Mouse (Mus musculus) intestine, embryonic 14.5 days (tissue): Measurements from ENCODE around the gene Rps3a1. TPM values are rescaled to one million over a fixed set of nuclear protein-coding genes. Genes with fewer than 3 reads are reported as not detected.

Experiments used
- ATAC-seq: fragments of 200-750 bp; cut with Nextera tagmentation; replicated peaks from 2 replicates; pipeline ENCODE4 v1.8.0; 2017; ENCODE audit warnings: low read depth, moderate number of reproducible peaks, moderate TSS enrichment, moderate library complexity; ENCODE audit not compliant: low FRiP score, low TSS enrichment
- DNase-seq: peaks from one replicate; pipeline ENCODE4 v3.0.0-alpha.2; 2018; ENCODE audit warnings: low spot score
- H3K27ac ChIP-seq: fragments of 300-500 bp; sonication (generic); 2 replicates; pipeline ENCODE4 v1.5.1; 2014; ENCODE audit warnings: low read depth, mild to moderate bottlenecking, control low read depth
- H3K27me3 ChIP-seq: fragments of 300-500 bp; sonication (generic); replicated peaks from 2 replicates; pipeline ENCODE4 v1.6.1; 2014; ENCODE audit warnings: low read length, control low read depth; ENCODE audit not compliant: control insufficient read depth, insufficient read depth
- H3K36me3 ChIP-seq: fragments of 300-500 bp; sonication (generic); 2 replicates; pipeline ENCODE4 v1.6.1; 2014; ENCODE audit warnings: low read length, control low read depth; ENCODE audit not compliant: control insufficient read depth, insufficient read depth
- H3K4me1 ChIP-seq: fragments of 300-500 bp; sonication (generic); replicated peaks from 2 replicates; pipeline ENCODE4 v1.6.1; 2014; ENCODE audit warnings: low read length, control low read depth, mixed read lengths; ENCODE audit not compliant: control insufficient read depth, insufficient read depth
- H3K4me2 ChIP-seq: fragments of 300-500 bp; sonication (generic); 2 replicates; pipeline ENCODE4 v1.6.1; 2014; ENCODE audit warnings: low read length
- H3K4me3 ChIP-seq: fragments of 300-500 bp; sonication (generic); 2 replicates; pipeline ENCODE4 v1.5.1; 2014; ENCODE audit warnings: low read depth, low read length, control low read depth, mixed read lengths
- H3K9ac ChIP-seq: fragments of 300-500 bp; sonication (generic); 2 replicates; pipeline ENCODE4 v1.6.1; 2014; ENCODE audit warnings: mild to moderate bottlenecking, low read length
- H3K9me3 ChIP-seq: fragments of 300-500 bp; sonication (generic); 2 replicates; pipeline ENCODE4 v1.6.1; 2016; ENCODE audit warnings: low read length, control low read depth; ENCODE audit not compliant: control insufficient read depth
- WGBS: fragments of 180-500 bp; shearing (Covaris S2); extraction: QIAGEN DNeasy Blood & Tissue Kit; methylation state at CpG from one replicate; pipeline ENCODE4 v1.1.7; 2014; 5-methylcytosine and 5-hydroxymethylcytosine counted together
- polyA plus RNA-seq: library from polyadenylated mRNA; unstranded; fragments of >200 nt; fragmentation: Nextera tagmentation; extraction: Ambion mirVana; gene quantifications from 2 replicates; pipeline ENCODE4 v1.2.1, GENCODE M21; 2014

Rps3a1 gene
- polyA plus RNA-seq = 1,532 and 1,540 TPM in 2 replicates

DNA sequence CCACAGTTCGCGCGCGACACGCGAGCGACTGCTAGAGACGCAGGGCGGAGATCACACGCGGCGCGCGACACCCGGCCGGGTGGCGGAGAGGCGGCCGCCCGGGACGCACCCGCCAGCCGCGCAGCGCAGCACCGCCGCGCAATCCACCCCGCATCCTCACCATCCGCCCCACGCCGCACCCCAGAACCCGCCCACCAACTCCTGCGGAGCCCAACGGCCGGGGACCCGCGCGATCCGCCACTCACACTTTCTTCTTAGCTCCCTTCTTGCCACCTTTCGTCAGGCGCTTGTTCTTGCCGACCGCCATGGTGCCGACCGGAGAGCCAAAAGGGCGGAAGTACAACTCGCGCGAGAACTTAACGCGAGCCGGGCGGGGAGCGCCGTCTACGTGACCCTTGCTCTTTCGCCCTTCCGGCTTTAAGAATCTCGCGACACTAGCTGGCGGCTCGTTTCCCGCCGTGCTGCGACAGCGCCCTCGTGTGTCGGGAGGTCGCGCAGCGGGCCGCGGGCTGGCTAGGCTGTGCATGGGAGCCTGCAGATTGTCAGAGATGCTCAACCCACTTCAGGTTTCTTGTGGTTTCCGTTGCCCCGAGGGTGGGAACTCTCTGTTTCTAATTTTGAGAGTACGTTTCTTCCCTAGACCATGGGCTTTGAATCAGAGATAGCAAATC, at the start of gene Rps3a1:
Rps3a1 (minus strand) TSS at position 440 of the 671 bp plus-strand sequence.
- Histone ChIP-seq H3K4me3 (peak within 1 kb of the TSS; percentile 86), H3K27me3 (no peaks in the 10 kb centered on the region), H3K4me2 (peak within 1 kb of the TSS; percentile 81), H3K4me1 (peaks cover 15% of the 10 kb centered on the region), H3K36me3 (peaks cover 40% of the 10 kb centered on the region), H3K9ac (peak within 1 kb of the TSS; percentile 99), H3K27ac (peak within 1 kb of the TSS; percentile 89), H3K9me3 (no peaks in the 10 kb centered on the region)
- ATAC-seq (peak; percentile 95), DNase-seq (peak; percentile 100)
- WGBS = under 1% methylated on average over 72 of the region's 77 CpGs

- no peak overlapping the region for H3K27ac ChIP-seq
- no peak for DNase-seq
- no peaks in the 10 kb centered on the region for H3K27me3 ChIP-seq
- H3K4me2 ChIP-seq = no peak overlapping the region
- WGBS = 70% methylated on average over 5 of the region's 5 CpGs
- H3K4me3 ChIP-seq = no peak overlapping the region
- no peak for ATAC-seq
- H3K4me1 ChIP-seq = 0 out of 2 replicates have a peak, but pooled peaks cover 4% of the 10 kb centered on the region
- H3K9ac ChIP-seq = no peak overlapping the region
- no peaks in the 10 kb centered on the region for H3K36me3 ChIP-seq
- H3K9me3 ChIP-seq = no peaks in the 10 kb centered on the region
Observed at GRCm38 (mm10) chr3:86187736-86188389, 45.4 kb upstream of the Rps3a1 start.

DNA sequence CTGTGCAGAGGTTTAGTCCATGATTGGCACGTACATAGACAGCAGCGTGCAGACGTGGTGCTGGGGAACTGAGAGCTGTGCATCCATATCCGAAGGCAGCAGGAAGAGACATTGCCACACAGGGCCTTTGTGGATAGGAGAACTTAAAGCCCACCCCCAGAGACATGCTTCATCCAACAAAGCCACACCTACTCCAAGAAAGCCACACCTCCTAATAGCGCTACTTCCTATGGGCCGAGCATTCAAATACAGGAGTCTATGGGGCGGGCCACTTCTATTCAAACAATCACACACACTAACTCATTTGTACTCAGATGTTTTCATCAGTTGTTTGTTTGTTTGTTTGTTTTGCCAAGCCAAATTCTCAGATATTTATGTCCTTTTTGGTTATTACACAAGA, 42.0 kb upstream of the Rps3a1 start:
- H3K9me3 ChIP-seq = no peaks in the 10 kb centered on the region
- H3K4me2 ChIP-seq = no peak overlapping the region

DNA sequence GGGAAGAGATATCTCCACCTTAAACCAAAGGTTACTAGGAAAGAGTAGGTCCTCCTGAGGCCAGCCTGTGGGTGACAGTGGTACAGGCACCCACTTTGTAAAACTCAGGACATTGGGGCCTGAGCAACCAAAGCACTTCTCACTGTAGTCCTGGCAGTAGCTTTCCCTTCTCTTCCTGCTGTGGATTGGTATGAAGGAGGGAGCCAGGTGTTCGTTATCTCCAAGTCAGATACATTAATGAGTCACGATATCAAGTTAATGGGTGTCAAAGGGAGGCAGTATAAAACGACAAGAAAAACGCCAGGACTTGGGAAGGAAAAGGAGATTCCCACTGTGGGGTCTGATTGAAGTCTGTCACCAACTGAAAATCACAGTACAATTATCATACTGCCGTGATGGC, 38.6 kb upstream of the Rps3a1 start:
- Histone ChIP-seq H3K9ac (no peak overlapping the region), H3K27me3 (no peaks in the 10 kb centered on the region), H3K27ac (no peak overlapping the region), H3K36me3 (no peaks in the 10 kb centered on the region), H3K4me2 (no peak overlapping the region), H3K4me1 (no peaks in the 10 kb centered on the region; the same call in 1 of the 2 replicates), H3K9me3 (no peaks in the 10 kb centered on the region), H3K4me3 (no peak overlapping the region)
- DNase-seq (no peak), ATAC-seq (no peak)
- WGBS = 70% methylated on average over 5 of the region's 5 CpGs

More for the DNA sequence above, 42.0 kb upstream of the Rps3a1 start:
- H3K4me3 ChIP-seq = no peak overlapping the region
- H3K4me1 ChIP-seq = 0 out of 2 replicates have a peak, but pooled peaks cover 4% of the 10 kb centered on the region
- 90% methylated on average over 7 of the region's 7 CpGs for WGBS
- no peaks in the 10 kb centered on the region for H3K27me3 ChIP-seq
- DNase-seq = no peak
- H3K36me3 ChIP-seq = no peaks in the 10 kb centered on the region
- H3K27ac ChIP-seq = no peak overlapping the region
- no peak for ATAC-seq
- no peak overlapping the region for H3K9ac ChIP-seq

- DNase-seq = no peak
- 76% methylated on average over 7 of the region's 7 CpGs for WGBS
- ATAC-seq = no peak
- no peaks in the 10 kb centered on the region for H3K9me3 ChIP-seq
- no peaks in the 10 kb centered on the region for H3K36me3 ChIP-seq
- H3K9ac ChIP-seq = no peak overlapping the region
- H3K4me1 ChIP-seq = no peaks in the 10 kb centered on the region; the same call in 1 of the 2 replicates
- H3K27me3 ChIP-seq = no peaks in the 10 kb centered on the region
- no peak overlapping the region for H3K4me2 ChIP-seq
- H3K27ac ChIP-seq = no peak overlapping the region
- H3K4me3 ChIP-seq = no peak overlapping the region
Observed at GRCm38 (mm10) chr3:86179714-86180113, 37.2 kb upstream of the Rps3a1 start.

GRCm38 (mm10) chr3:86168841-86169425, 26.4 kb upstream of the Rps3a1 start:
- H3K9me3 ChIP-seq = no peaks in the 10 kb centered on the region
- H3K4me2 ChIP-seq = no peak overlapping the region
- H3K4me3 ChIP-seq = no peak overlapping the region
- 80% methylated on average over 8 of the region's 8 CpGs for WGBS
- H3K36me3 ChIP-seq = no peaks in the 10 kb centered on the region
- H3K9ac ChIP-seq = no peak overlapping the region
- no peak overlapping the region for H3K27ac ChIP-seq
- no peaks in the 10 kb centered on the region for H3K4me1 ChIP-seq
- DNase-seq (no peak), ATAC-seq (no peak)
- H3K27me3 ChIP-seq = no peaks in the 10 kb centered on the region

- WGBS = 56% methylated on average over 9 of the region's 9 CpGs
- Histone ChIP-seq H3K9ac (no peak overlapping the region), H3K9me3 (no peaks in the 10 kb centered on the region), H3K4me3 (no peak overlapping the region), H3K4me1 (peaks cover 7% of the 10 kb centered on the region; the same call in 1 of the 2 replicates), H3K4me2 (no peak overlapping the region), H3K36me3 (no peaks in the 10 kb centered on the region), H3K27me3 (no peaks in the 10 kb centered on the region), H3K27ac (no peak overlapping the region)
- ATAC-seq (no peak), DNase-seq (no peak)
Observed at GRCm38 (mm10) chr3:86149521-86149920, 7.0 kb upstream of the Rps3a1 start.

DNA sequence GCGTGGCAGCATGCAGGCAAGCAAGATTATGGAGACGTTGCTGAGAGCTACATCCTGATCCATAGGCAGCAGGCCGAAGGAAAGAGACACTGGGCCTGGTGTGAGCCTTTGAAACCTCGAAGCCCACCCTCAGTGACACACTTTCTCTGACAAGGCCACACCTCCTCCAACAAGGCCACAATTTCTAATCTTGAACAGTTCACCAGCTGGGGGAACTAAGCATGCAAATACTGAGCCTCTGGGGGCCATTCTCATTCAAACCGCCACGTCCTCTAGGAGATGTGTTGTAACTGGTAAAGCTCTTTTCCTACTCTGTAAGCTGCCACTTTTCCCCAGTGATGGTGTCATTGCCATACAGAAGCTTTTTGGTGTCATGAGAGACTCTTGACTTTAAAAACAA, 6.6 kb upstream of the Rps3a1 start:
- 83% methylated on average over 6 of the region's 6 CpGs for WGBS
- DNase-seq (no peak), ATAC-seq (no peak)
- Histone ChIP-seq H3K27ac (no peak overlapping the region), H3K36me3 (no peaks in the 10 kb centered on the region), H3K9ac (no peak overlapping the region), H3K4me2 (no peak overlapping the region), H3K4me1 (peaks cover 7% of the 10 kb centered on the region; the same call in 1 of the 2 replicates), H3K9me3 (no peaks in the 10 kb centered on the region), H3K4me3 (no peak overlapping the region), H3K27me3 (no peaks in the 10 kb centered on the region)
